Mouse (Mus musculus): Measurements from ENCODE around the gene Slc35f2.

The Slc35f2 gene

DNA sequence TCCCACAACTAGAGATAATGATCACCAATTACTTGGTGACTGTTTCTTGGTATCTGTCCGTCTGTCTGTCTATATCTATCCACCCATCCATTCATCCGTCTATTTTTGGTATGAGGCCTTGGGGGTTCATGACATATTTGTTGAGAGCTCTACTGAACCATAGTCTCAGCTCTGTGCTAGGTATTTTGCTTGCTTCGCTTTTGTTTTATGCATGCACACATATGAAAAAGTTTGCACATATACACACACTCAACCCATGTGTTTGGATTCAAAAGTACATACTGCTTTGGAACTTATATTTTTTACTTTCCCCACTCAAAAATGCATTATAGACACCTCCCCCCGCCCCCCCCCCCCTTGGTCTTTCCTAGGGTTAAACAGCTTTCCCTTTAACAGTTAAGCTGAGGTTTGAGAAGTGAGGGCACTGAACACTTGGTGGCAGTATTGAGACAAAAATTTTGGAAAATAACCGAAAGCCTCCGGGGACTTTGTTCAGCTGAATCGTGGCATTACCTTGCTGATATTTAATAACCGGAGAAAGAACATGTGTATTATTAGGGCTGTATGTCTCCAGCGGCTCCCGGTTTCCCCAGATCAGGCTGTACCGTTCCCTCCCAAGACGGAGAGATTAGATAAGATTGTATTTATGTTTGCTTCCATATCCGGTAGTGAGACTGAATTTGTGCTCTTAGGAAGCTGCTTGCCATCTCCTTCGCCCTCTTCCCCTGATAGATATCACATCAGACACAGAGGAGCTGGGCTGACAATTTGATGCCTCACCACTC lies 57.9 kb downstream of the Slc35f2 start:
- DNase-seq (ENCODE audit: low spot score), result peak; percentile 51

DNA sequence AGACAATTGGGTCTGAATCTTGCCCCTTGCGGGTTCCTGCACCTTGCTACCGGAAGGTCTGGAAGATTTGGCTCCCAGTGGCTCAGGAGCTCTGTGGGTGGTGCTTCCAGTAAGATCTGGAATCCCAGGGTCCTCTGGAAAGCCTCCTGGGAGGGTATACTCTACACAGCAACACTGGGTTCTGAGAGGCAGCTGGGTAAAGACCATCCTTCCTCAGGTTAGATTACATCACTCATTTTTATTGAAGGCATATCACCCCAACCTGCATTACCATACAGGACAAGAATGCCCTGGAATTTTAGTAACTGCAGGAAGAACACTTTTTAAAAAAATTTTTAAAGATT lies 58.5 kb downstream of the Slc35f2 start:
- DNase-seq (ENCODE audit: low spot score), result no peak

- DNase-seq (ENCODE audit: low spot score), result no peak
Observed at GRCm38 (mm10) chr9:53835039-53835438, 63.7 kb downstream of the Slc35f2 start.

- no peak for DNase-seq (ENCODE audit: low spot score)
Observed at GRCm38 (mm10) chr9:53835976-53836375, 64.6 kb downstream of the Slc35f2 start.

DNA sequence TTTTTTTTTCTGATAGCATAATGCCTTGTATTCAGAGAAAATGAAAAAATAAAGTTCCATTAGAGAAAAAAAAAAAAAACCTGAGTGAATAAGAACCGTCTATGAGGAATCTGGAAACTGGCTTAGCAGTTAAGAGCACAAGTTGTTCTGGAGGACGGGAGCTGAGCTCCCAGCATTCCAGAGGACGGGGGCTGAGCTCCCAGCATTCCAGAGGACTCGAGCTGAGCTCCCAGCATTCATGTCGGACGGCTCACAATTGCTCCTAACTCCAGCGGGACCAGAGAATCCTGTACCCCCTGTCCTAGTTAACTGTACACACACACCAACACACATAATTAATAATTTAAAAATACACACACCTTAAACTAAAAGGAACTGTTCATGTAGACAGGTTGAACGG lies 67.5 kb downstream of the Slc35f2 start:
- DNase-seq (ENCODE audit: low spot score), result no peak

DNA sequence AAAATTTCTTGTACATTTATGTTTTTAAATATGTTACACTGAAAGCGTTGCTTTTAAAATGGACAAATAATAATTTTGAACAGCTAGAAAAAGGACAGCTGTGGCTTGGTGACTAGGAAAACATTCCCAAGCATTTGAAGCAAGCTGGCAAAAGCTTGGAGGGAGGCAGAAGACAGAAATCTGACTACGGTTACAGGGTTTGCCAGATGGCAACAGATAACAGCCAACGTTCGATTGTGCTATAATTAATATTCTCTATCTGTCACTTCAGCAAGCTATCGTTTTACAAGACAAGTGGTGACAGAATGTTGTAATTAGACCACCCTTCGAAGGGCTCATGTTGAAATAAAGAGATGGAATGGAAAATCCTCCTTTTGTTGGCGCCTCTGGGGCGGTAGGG lies 77.2 kb downstream of the Slc35f2 start:
- no peak for DNase-seq (ENCODE audit: low spot score)

DNA sequence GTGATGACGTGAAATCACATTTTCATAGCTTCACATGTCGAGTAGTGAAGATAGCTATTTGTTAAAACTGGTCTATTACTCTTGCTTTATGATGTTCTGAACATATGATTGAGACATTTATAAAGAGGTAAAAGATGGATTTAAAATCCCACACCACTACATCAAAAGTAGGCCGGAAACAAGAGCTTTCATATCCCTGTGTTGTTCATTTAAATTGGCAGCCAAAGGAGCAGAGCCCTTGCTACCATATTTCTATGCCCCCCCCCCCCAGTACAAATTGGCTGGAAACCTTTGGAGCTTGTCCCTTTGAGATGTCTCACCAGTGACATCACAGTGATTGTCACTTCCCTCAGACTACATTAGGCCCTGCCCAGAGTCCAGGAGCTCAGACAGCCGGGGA lies 78.5 kb downstream of the Slc35f2 start, which contains the start of gene Sln:
Gene Sln, plus strand, starts transcription at position 301 of the 400 bp plus-strand sequence.
- DNase-seq (ENCODE audit: low spot score), result no peak

- no peak for DNase-seq (ENCODE audit: low spot score)
Observed at GRCm38 (mm10) chr9:53852158-53852557, 80.8 kb downstream of the Slc35f2 start.

GRCm38 (mm10) chr9:53853672-53854071 lies 82.3 kb downstream of the Slc35f2 start:
- DNase-seq (ENCODE audit: low spot score), result no peak

GRCm38 (mm10) chr9:53854525-53854924 lies 83.2 kb downstream of the Slc35f2 start:
- no peak for DNase-seq (ENCODE audit: low spot score)

- DNase-seq (ENCODE audit: low spot score), result no peak
Observed at GRCm38 (mm10) chr9:53857864-53858263, 86.5 kb downstream of the Slc35f2 start.

All from left cerebral cortex, adult 11 months (tissue).